Comparison of ENCODE assay signal across 12 mouse cellular contexts in genomic region chr7:131556116-131556515, GRCm38 (mm10). TPM values are rescaled to one million over a fixed set of nuclear protein-coding genes. Genes with fewer than 3 reads are reported as not detected.
DNase-seq lines count a peak whose midpoint lies in the region; ATAC-seq and TF ChIP-seq lines count a peak whose summit lies in the region.
"Had no signal": no experiment of that assay in that cellular context is flagged by ENCODE, and none has a peak within 500 bp of the region (broad histone marks: within the 10 kb centered on the region; RNA-seq: fewer than 3 reads in every experiment).

No protein-coding gene starts in this region.

- DNase-seq in heart, adult 2 months = no peak
- DNase-seq in heart, adult 18-20 months = no peak
- DNase-seq in intestine, embryonic 14.5 days (ENCODE audit: low spot score) = no peak
- DNase-seq in splenic B cell, adult 2 months (ENCODE audit: low read depth, low spot score) = peak; percentile 36
- no peak for DNase-seq in adrenal gland, postnatal 4 days (ENCODE audit: low spot score in 2 of 2)
- no peak for DNase-seq in left cerebral cortex, adult 11 months (ENCODE audit: low spot score)
- DNase-seq: lung, embryonic 14.5 days had no signal

- TF ChIP-seq EP300 in heart, adult 2 months (IDR thresholded peaks at IDR 0.05; ENCODE audit: insufficient read depth, low read depth, low read length) = no peak

- 5% methylated on average over 9 of the region's 9 CpGs for WGBS in heart, adult 2 months
- WGBS in midbrain, embryonic 12.5 days = under 1% methylated on average over 9 of the region's 9 CpGs
- 1% methylated on average over 9 of the region's 9 CpGs for WGBS in midbrain, embryonic 15.5 days
- 4% methylated on average over 9 of the region's 9 CpGs for WGBS in intestine, embryonic 14.5 days

- peaks cover 3% of the 10 kb centered on the region for H3K36me3 ChIP-seq in heart, adult 2 months (ENCODE audit: control insufficient read depth, insufficient read depth, low read length)
- no peaks in the 10 kb centered on the region for H3K36me3 ChIP-seq in midbrain, embryonic 12.5 days
- H3K36me3 ChIP-seq in midbrain, embryonic 15.5 days (replicated peaks) = no peaks in the 10 kb centered on the region
- 0 out of 2 replicates have a peak, but pooled peaks cover under 1% of the 10 kb centered on the region for H3K36me3 ChIP-seq in intestine, embryonic 14.5 days (ENCODE audit: control insufficient read depth, insufficient read depth, low read length)
- H3K36me3 ChIP-seq in splenic B cell, adult 2 months (ENCODE audit: control insufficient read depth, insufficient read depth, low read length, poor library complexity, severe bottlenecking) = no peaks in the 10 kb centered on the region

- no peak for TF ChIP-seq POLR2A in heart, adult 2 months (IDR thresholded peaks at IDR 0.05; ENCODE audit: insufficient read depth, low read depth, low read length)

- no peaks in the 10 kb centered on the region for H3K9me3 ChIP-seq in midbrain, embryonic 12.5 days
- no peaks in the 10 kb centered on the region for H3K9me3 ChIP-seq in midbrain, embryonic 15.5 days
- H3K9me3 ChIP-seq in intestine, embryonic 14.5 days (ENCODE audit: control insufficient read depth, low read length) = no peaks in the 10 kb centered on the region

- no peak for ATAC-seq in midbrain, embryonic 12.5 days (ENCODE audit: low FRiP score, low read depth)
- ATAC-seq in midbrain, embryonic 15.5 days (replicated peaks) = no peak
- ATAC-seq in intestine, embryonic 14.5 days (replicated peaks; ENCODE audit: low FRiP score, low TSS enrichment, low read depth) = no peak
- ATAC-seq: forebrain, embryonic 14.5 days had no signal

- 0 out of 2 replicates have a peak overlapping the region, but pooled peaks have one; percentile 26 for H3K4me2 ChIP-seq in midbrain, embryonic 12.5 days (replicated peaks)
- H3K4me2 ChIP-seq in midbrain, embryonic 15.5 days = no peak overlapping the region
- H3K4me2 ChIP-seq in intestine, embryonic 14.5 days (ENCODE audit: low read length) = no peak overlapping the region

- H3K27me3 ChIP-seq in heart, adult 2 months (ENCODE audit: control insufficient read depth, insufficient read depth, low read length) = peaks cover 45% of the 10 kb centered on the region
- H3K27me3 ChIP-seq in midbrain, embryonic 12.5 days = peaks cover 81% of the 10 kb centered on the region
- peaks cover 76% of the 10 kb centered on the region for H3K27me3 ChIP-seq in midbrain, embryonic 15.5 days (replicated peaks)
- peaks cover 84% of the 10 kb centered on the region for H3K27me3 ChIP-seq in intestine, embryonic 14.5 days (replicated peaks; ENCODE audit: control insufficient read depth, insufficient read depth, low read length)
- peaks cover 3% of the 10 kb centered on the region; the same call in 1 of the 2 replicates for H3K27me3 ChIP-seq in splenic B cell, adult 2 months (ENCODE audit: control insufficient read depth, insufficient read depth, low read length, poor library complexity, severe bottlenecking)

- H3K79me2 ChIP-seq in heart, adult 2 months (replicated peaks; ENCODE audit: control insufficient read depth, insufficient read depth, low read length) = no peaks in the 10 kb centered on the region

- peaks cover 3% of the 10 kb centered on the region for H3K4me1 ChIP-seq in heart, adult 2 months (ENCODE audit: control insufficient read depth, insufficient read depth, low read length)
- peaks cover 23% of the 10 kb centered on the region for H3K4me1 ChIP-seq in midbrain, embryonic 12.5 days
- peaks cover 27% of the 10 kb centered on the region for H3K4me1 ChIP-seq in midbrain, embryonic 15.5 days
- H3K4me1 ChIP-seq in intestine, embryonic 14.5 days (replicated peaks; ENCODE audit: control insufficient read depth, insufficient read depth, low read length) = peaks cover 9% of the 10 kb centered on the region

- H3K27ac ChIP-seq in heart, adult 2 months = no peak overlapping the region
- no peak overlapping the region for H3K27ac ChIP-seq in midbrain, embryonic 12.5 days (replicated peaks)
- no peak overlapping the region for H3K27ac ChIP-seq in midbrain, embryonic 15.5 days
- H3K27ac ChIP-seq in intestine, embryonic 14.5 days (ENCODE audit: low read depth) = no peak overlapping the region

- peak overlapping the region; percentile 22 for H3K4me3 ChIP-seq in heart, adult 2 months
- H3K4me3 ChIP-seq in midbrain, embryonic 12.5 days = peak overlapping the region; percentile 21; the same call in 1 of the 2 replicates
- H3K4me3 ChIP-seq in midbrain, embryonic 15.5 days = no peak overlapping the region
- 0 out of 2 replicates have a peak overlapping the region, but pooled peaks have one; percentile 25 for H3K4me3 ChIP-seq in intestine, embryonic 14.5 days (ENCODE audit: low read depth, low read length)

- TF ChIP-seq CTCF in heart, adult 2 months (IDR thresholded peaks at IDR 0.05) = no peak

- H3K9ac ChIP-seq in heart, adult 2 months (ENCODE audit: low read depth, low read length) = no peak overlapping the region
- H3K9ac ChIP-seq in midbrain, embryonic 12.5 days (replicated peaks) = no peak overlapping the region
- no peak overlapping the region for H3K9ac ChIP-seq in midbrain, embryonic 15.5 days
- no peak overlapping the region for H3K9ac ChIP-seq in intestine, embryonic 14.5 days (ENCODE audit: low read length)
- H3K9ac ChIP-seq: lung, embryonic 14.5 days had no signal

- intact Hi-C loops in heart, adult 2 months (cut with DNase I) = loop anchor here (1.0 kb wide), 1 partner anchor 12 kb away; no protein-coding TSS in a partner anchor

RNA-seq across cellular contexts. Expression of gene Bub3, which starts 3.9 kb away (rescaled TPM):
- 10 to 100 TPM; 25.0 to 29.8 TPM for total RNA-seq in heart, adult 2 months (2021)
- 34.5 and 57.8 TPM in 2 replicates for polyA plus RNA-seq in heart, adult 2 months (2012; rRNA removed)
- total RNA-seq in heart, adult 18-20 months (2021) = 10 to 100 TPM; 28.7 to 29.2 TPM
- 229 and 246 TPM in 2 replicates for polyA plus RNA-seq in midbrain, embryonic 12.5 days (2016; fragmentation: Nextera tagmentation; extraction: Ambion mirVana)
- polyA plus RNA-seq in midbrain, embryonic 15.5 days (2015; fragmentation: Nextera tagmentation; extraction: Ambion mirVana) = 165 and 166 TPM in 2 replicates
- polyA plus RNA-seq in intestine, embryonic 14.5 days (2014; fragmentation: Nextera tagmentation; extraction: Ambion mirVana) = 235 TPM in 2 replicates
- total RNA-seq in adrenal gland, postnatal 4 days (2021) = 10 to 100 TPM; 85.6 to 86.3 TPM

RNA-seq across cellular contexts. Expression of gene Hmx2, which starts 7.5 kb away (rescaled TPM):
- not detected for total RNA-seq in heart, adult 2 months (2021)
- polyA plus RNA-seq in heart, adult 2 months (2012; rRNA removed) = not detected in 2 replicates
- not detected for total RNA-seq in heart, adult 18-20 months (2021)
- 0.34 and 0.56 TPM in 2 replicates for polyA plus RNA-seq in midbrain, embryonic 12.5 days (2016; fragmentation: Nextera tagmentation; extraction: Ambion mirVana)
- 0.34 and 1.1 TPM in 2 replicates for polyA plus RNA-seq in midbrain, embryonic 15.5 days (2015; fragmentation: Nextera tagmentation; extraction: Ambion mirVana)
- 1.6 and 1.8 TPM in 2 replicates for polyA plus RNA-seq in intestine, embryonic 14.5 days (2014; fragmentation: Nextera tagmentation; extraction: Ambion mirVana)
- total RNA-seq in adrenal gland, postnatal 4 days (2021) = under 1 TPM in 1 of 2 experiments, not detected in 1; 0.25 TPM
- total RNA-seq: left cerebral cortex, postnatal 10 days; monocyte, adult 5-6 weeks had no signal
- polyA plus RNA-seq: lung, embryonic 14.5 days had no signal

RNA-seq across cellular contexts. Expression of gene Hmx3, which starts 13.4 kb away (rescaled TPM):
- not detected for total RNA-seq in heart, adult 2 months (2021)
- polyA plus RNA-seq in heart, adult 2 months (2012; rRNA removed) = not detected in 2 replicates
- not detected for total RNA-seq in heart, adult 18-20 months (2021)
- 0.11 and 0.16 TPM in 2 replicates for polyA plus RNA-seq in midbrain, embryonic 12.5 days (2016; fragmentation: Nextera tagmentation; extraction: Ambion mirVana)
- 0.49 and 0.73 TPM in 2 replicates for polyA plus RNA-seq in midbrain, embryonic 15.5 days (2015; fragmentation: Nextera tagmentation; extraction: Ambion mirVana)
- polyA plus RNA-seq in intestine, embryonic 14.5 days (2014; fragmentation: Nextera tagmentation; extraction: Ambion mirVana) = 0.73 and 1.4 TPM in 2 replicates
- not detected for total RNA-seq in adrenal gland, postnatal 4 days (2021)
- total RNA-seq: left cerebral cortex, postnatal 10 days; monocyte, adult 5-6 weeks had no signal
- polyA plus RNA-seq: lung, embryonic 14.5 days had no signal
